Mouse (Mus musculus) heart, embryonic 15.5 days (tissue): Measurements from ENCODE around the gene Itgal. TPM values are rescaled to one million over a fixed set of nuclear protein-coding genes. Genes with fewer than 3 reads are reported as not detected.

Experiments
- ATAC-seq: fragments of 200-750 bp; cut with Nextera tagmentation; replicated peaks from 2 replicates; pipeline ENCODE4 v1.8.0; 2017; ENCODE audit warnings: low read depth, moderate TSS enrichment; ENCODE audit not compliant: insufficient number of reproducible peaks, insufficient read depth, low FRiP score
- H3K27ac ChIP-seq: fragments of 300-500 bp; sonication (generic); 2 replicates; pipeline ENCODE4 v1.5.1; 2015; ENCODE audit warnings: mild to moderate bottlenecking, inconsistent platforms
- H3K27me3 ChIP-seq: fragments of 300-500 bp; sonication (generic); 2 replicates; pipeline ENCODE4 v1.6.1; 2015; ENCODE audit warnings: inconsistent platforms
- H3K36me3 ChIP-seq: fragments of 300-500 bp; sonication (generic); 2 replicates; pipeline ENCODE4 v1.6.1; 2015; ENCODE audit warnings: mild to moderate bottlenecking, inconsistent platforms
- H3K4me1 ChIP-seq: fragments of 300-500 bp; sonication (generic); replicated peaks from 2 replicates; pipeline ENCODE4 v1.6.1; 2015; ENCODE audit warnings: inconsistent platforms
- H3K4me2 ChIP-seq: fragments of 300-500 bp; sonication (generic); 2 replicates; pipeline ENCODE4 v1.6.1; 2015; ENCODE audit warnings: inconsistent platforms, mild to moderate bottlenecking, moderate library complexity
- H3K4me3 ChIP-seq: fragments of 300-500 bp; sonication (generic); 2 replicates; pipeline ENCODE4 v1.5.1; 2015; ENCODE audit warnings: mild to moderate bottlenecking, inconsistent platforms
- H3K9ac ChIP-seq: fragments of 300-500 bp; sonication (generic); 2 replicates; pipeline ENCODE4 v1.6.1; 2015; ENCODE audit warnings: mild to moderate bottlenecking, inconsistent platforms
- H3K9me3 ChIP-seq: fragments of 300-500 bp; sonication (generic); replicated peaks from 2 replicates; pipeline ENCODE4 v1.6.1; 2016; ENCODE audit warnings: inconsistent platforms
- WGBS: fragments of 180-500 bp; shearing (Covaris S2); methylation state at CpG from one replicate; pipeline ENCODE4 v1.1.7; 2015; ENCODE audit warnings: mixed read lengths; 5-methylcytosine and 5-hydroxymethylcytosine counted together
- polyA plus RNA-seq: library from polyadenylated mRNA; unstranded; fragments of >200 nt; fragmentation: Nextera tagmentation; extraction: Ambion mirVana; gene quantifications from 2 replicates; pipeline ENCODE4 v1.2.1, GENCODE M21; 2015

The Itgal gene
- polyA plus RNA-seq, 1 experiment from 2014 or later: 1.3 TPM

DNA sequence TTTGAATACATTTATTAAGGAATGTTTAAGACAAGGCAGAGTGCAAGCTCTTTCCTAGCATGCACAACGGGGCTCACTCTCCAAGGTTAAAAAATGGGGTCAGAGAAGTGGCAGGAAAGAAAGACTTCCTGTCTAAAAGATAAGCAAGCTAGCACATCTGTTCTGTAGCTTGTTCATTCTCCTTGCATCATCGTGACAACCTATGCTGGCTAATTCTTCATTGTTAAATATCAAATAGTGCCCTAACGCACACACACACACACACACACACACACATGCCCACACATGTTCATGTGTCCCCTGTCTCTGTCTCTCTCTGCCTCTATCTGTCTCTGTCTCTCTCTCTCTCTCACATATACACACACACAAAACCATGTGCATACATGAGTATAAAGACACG, 14.9 kb upstream of the Itgal start:
- Histone ChIP-seq H3K9me3 (no peaks in the 10 kb centered on the region), H3K4me2 (no peak overlapping the region), H3K4me3 (no peak overlapping the region), H3K27me3 (no peaks in the 10 kb centered on the region), H3K9ac (no peak overlapping the region), H3K36me3 (no peaks in the 10 kb centered on the region), H3K27ac (0 out of 2 replicates have a peak overlapping the region, but pooled peaks have one; percentile 33), H3K4me1 (0 out of 2 replicates have a peak, but pooled peaks cover 5% of the 10 kb centered on the region)
- ATAC-seq: no peak
- 39% methylated on average over 4 of the region's 4 CpGs for WGBS

DNA sequence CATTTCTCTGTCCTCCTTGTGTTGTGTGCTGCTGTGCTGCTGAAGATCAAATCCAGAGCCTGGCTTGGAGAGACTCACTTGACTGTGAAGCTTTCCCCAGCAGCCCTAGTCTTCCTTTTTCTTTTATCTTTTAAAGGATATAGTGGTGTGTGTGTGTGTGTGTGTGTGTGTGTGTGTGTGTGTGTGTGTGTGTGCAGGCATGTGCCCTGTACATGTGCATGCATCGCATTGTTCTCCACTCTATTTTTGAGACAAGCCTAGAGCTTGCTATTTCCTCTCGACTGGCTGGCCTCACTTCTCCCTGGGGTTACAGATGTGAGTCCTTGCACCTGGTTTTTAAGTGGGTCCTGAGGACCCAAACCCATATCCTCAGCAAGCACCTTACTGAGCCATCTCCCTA, 13.9 kb upstream of the Itgal start:
- no peak overlapping the region for H3K27ac ChIP-seq
- no peak overlapping the region for H3K9ac ChIP-seq
- no peak for ATAC-seq
- no peak overlapping the region for H3K4me3 ChIP-seq
- no peaks in the 10 kb centered on the region for H3K27me3 ChIP-seq
- no peaks in the 10 kb centered on the region for H3K36me3 ChIP-seq
- H3K4me2 ChIP-seq: no peak overlapping the region
- H3K4me1 ChIP-seq: 0 out of 2 replicates have a peak, but pooled peaks cover 5% of the 10 kb centered on the region
- H3K9me3 ChIP-seq: no peaks in the 10 kb centered on the region
- WGBS: 81% methylated on average over 2 of the region's 2 CpGs

DNA sequence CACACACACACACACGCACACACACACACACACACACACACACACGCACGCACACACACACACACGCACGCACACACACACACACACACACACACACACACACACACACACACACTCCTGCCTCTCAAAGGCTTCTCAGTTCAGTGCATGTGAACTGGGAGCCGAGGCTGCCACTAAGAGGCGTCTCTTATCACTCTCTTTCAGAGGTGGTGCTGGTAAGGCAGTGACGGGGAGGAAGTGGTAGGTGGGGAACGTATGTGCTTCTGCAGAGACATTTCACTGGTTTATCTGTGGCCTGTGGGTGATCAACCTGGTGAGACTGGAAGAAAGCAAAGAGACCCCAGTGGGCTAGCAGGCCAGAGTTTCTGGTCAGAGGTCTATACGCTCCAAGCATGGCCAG, 10.9 kb upstream of the Itgal start:
- H3K9ac ChIP-seq: no peak overlapping the region
- no peak for ATAC-seq
- H3K4me3 ChIP-seq: no peak overlapping the region
- no peak overlapping the region for H3K4me2 ChIP-seq
- H3K4me1 ChIP-seq: 0 out of 2 replicates have a peak, but pooled peaks cover 3% of the 10 kb centered on the region
- no peaks in the 10 kb centered on the region for H3K27me3 ChIP-seq
- H3K27ac ChIP-seq: no peak overlapping the region
- WGBS: 49% methylated on average over 10 of the region's 10 CpGs
- H3K36me3 ChIP-seq: no peaks in the 10 kb centered on the region
- peaks cover 9% of the 10 kb centered on the region; the same call in 1 of the 2 replicates for H3K9me3 ChIP-seq

DNA sequence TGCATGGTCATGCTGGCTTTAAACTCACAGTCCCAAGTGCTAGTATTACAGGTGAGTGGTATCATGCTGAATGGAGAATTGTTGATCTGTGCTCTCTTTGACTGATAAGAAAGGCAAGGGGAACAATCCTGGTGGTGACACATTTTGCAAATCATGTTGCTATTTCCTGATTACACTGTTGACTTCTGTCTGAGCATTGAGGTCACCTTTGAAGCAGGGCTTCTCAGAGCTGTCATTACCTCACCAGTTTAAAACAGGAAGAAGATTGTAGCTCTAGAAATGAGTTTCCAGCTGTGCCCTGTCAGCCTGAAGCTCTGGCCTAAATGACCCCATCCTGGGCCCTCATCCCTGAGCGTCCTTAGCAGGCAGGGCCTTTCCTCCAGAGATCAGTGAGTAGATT, 8.1 kb upstream of the Itgal start:
- H3K9me3 ChIP-seq: peaks cover 9% of the 10 kb centered on the region; the same call in 1 of the 2 replicates
- no peak overlapping the region for H3K9ac ChIP-seq
- no peak overlapping the region for H3K4me2 ChIP-seq
- no peak for ATAC-seq
- no peak overlapping the region for H3K4me3 ChIP-seq
- WGBS: 50% methylated on average over 1 of the region's 1 CpGs
- H3K4me1 ChIP-seq: no peaks in the 10 kb centered on the region
- no peaks in the 10 kb centered on the region for H3K27me3 ChIP-seq
- no peaks in the 10 kb centered on the region for H3K36me3 ChIP-seq
- no peak overlapping the region for H3K27ac ChIP-seq

DNA sequence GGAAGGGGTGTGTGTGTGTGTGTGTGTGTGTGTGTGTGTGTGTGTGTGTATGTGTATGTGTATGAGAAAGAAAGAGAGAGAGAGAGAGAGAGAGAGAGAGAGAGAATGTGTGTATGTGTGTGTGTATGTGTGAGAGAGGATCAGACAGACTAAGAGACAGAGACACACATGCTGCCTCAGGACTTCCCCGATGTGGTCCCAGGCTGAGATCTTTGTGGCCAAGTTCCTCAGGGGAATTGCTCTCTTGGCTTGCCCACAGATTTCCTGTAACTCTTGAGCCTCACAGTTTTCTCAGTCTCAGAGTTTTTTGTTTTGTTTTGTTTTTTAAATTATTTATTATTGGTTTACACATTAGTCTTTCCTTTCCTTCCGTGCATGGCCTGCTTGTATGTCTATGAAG, 6.8 kb upstream of the Itgal start:
- Histone ChIP-seq H3K9me3 (peaks cover 9% of the 10 kb centered on the region; the same call in 1 of the 2 replicates), H3K4me2 (no peak overlapping the region), H3K9ac (no peak overlapping the region), H3K4me3 (no peak overlapping the region), H3K27ac (no peak overlapping the region), H3K4me1 (no peaks in the 10 kb centered on the region), H3K27me3 (no peaks in the 10 kb centered on the region), H3K36me3 (no peaks in the 10 kb centered on the region)
- 69% methylated on average over 2 of the region's 2 CpGs for WGBS
- no peak for ATAC-seq

DNA sequence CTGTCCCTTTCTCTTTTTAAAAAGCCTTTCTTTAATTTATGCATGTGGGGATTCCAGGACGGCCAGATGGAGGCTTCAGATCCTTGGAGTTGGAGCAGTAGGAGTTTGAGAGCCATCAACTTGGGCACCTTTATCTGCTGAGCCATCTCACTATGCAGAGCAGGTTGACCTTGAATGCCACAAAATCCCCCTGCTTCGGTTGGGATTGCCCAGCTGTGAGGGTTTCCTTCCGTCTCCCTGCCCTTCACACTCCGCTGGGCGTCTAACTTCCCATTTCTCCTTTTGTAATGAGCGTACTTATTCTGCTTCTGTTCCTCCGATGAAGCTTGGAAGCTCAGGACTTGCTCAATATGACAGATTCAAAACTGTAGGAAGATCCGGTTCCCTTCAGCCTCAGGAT, 5.9 kb upstream of the Itgal start:
- no peak overlapping the region for H3K4me3 ChIP-seq
- H3K9ac ChIP-seq: no peak overlapping the region
- 65% methylated on average over 8 of the region's 8 CpGs for WGBS
- H3K27me3 ChIP-seq: no peaks in the 10 kb centered on the region
- H3K9me3 ChIP-seq: peaks cover 9% of the 10 kb centered on the region; the same call in 1 of the 2 replicates
- H3K36me3 ChIP-seq: no peaks in the 10 kb centered on the region
- no peaks in the 10 kb centered on the region for H3K4me1 ChIP-seq
- ATAC-seq: no peak
- H3K4me2 ChIP-seq: no peak overlapping the region
- no peak overlapping the region for H3K27ac ChIP-seq

DNA sequence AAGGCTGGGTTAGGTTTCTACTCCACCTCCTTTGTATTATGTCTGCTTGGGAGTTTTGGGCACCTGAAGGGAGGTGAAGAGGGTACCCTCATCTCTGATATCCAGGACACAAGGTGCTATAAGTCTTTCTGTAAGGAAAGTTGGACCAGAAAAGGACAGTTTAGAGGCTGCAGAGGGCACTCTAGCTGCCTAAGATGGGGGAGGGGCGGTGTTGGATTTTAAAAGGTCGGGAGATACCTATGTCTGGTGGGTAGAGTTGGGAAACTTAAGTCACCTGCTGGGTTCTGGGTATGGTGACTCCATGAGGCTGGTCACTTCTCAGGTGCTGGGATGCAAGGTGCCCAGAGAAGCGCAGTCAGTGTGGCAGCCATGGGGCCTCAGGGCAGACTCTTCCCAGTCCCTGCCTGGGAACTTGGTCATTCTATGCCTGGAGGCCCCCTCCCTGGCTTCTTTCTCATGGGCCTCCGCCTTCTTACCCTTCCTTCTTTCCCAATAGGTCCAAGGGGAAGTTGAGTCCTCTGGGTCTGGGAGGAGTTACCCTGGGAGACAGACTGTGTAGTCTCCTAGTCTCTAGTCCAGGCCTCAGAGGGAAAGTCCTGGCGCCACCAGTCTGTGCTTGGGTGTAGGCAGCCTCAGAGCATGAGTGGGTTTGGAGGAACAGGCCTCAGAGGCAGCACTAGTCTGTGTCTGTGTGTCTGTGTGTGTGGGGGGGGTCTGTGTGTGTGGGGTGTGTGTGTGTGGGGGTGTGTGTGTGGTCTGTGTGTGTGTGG, 911 bp downstream of the Itgal start:
- no peaks in the 10 kb centered on the region for H3K36me3 ChIP-seq
- peak overlapping the region; percentile 6; the same call in 1 of the 2 replicates for H3K4me3 ChIP-seq
- H3K27me3 ChIP-seq: no peaks in the 10 kb centered on the region
- no peak overlapping the region for H3K9ac ChIP-seq
- no peak for ATAC-seq
- H3K4me1 ChIP-seq: peaks cover 7% of the 10 kb centered on the region
- H3K4me2 ChIP-seq: peak overlapping the region; percentile 16; the same call in 1 of the 2 replicates
- 72% methylated on average over 5 of the region's 5 CpGs for WGBS
- H3K27ac ChIP-seq: no peak overlapping the region
- H3K9me3 ChIP-seq: no peaks in the 10 kb centered on the region

DNA sequence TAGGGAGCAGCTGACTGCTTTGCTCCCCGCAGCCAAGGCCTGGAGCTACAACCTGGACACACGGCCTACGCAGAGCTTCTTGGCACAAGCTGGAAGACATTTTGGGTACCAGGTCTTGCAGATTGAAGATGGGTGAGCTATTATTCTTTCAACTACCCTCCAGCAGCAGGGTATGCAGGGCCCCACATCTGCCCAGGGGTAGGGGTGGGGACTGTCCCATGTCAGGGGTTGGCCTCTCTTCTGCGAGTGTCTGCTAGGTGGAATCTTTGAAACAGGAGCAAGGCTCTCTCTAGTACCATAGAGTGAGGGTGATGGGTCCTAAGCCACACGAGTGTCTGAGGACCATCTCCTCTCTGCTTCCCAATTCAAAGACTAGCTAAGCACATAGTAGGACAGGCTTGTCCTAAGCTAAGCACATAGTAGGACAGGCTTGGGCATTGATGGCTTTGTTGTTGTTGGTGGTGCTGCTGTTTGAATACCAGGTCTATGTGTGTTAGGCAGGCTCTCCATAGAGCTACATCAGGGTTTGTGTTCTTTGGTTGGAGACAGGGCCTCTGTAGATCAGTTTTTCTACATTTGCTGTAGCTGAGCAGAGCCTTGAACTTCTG, 1.6 kb downstream of the Itgal start:
- no peak overlapping the region for H3K27ac ChIP-seq
- H3K9ac ChIP-seq: no peak overlapping the region
- H3K36me3 ChIP-seq: no peaks in the 10 kb centered on the region
- no peak for ATAC-seq
- peaks cover 7% of the 10 kb centered on the region for H3K4me1 ChIP-seq
- H3K4me2 ChIP-seq: no peak overlapping the region
- no peak overlapping the region for H3K4me3 ChIP-seq
- no peaks in the 10 kb centered on the region for H3K9me3 ChIP-seq
- 80% methylated on average over 5 of the region's 5 CpGs for WGBS
- H3K27me3 ChIP-seq: no peaks in the 10 kb centered on the region

DNA sequence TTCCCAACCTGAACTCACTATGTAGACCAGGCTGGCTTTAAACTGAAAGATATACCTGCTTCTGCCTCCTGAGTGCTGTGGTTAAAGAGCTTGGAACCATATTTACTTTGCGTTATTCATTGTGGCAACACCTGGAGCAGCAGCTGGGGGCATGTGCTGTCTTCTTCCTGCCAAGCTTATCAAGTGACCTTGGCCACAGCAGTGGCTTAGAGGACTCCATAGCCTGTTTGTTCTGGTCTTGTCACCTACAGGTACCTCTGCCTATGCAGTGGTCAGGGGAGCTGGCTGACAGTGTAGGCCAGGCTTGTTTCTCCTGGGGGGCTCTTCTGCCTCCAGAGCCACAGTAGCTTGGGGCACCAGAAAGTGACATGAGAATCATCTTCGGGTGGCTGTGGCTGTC, 12.4 kb downstream of the Itgal start:
- WGBS: 76% methylated on average over 2 of the region's 2 CpGs
- no peak overlapping the region for H3K9ac ChIP-seq
- no peak overlapping the region for H3K4me2 ChIP-seq
- no peaks in the 10 kb centered on the region for H3K9me3 ChIP-seq
- H3K27me3 ChIP-seq: no peaks in the 10 kb centered on the region
- H3K4me3 ChIP-seq: no peak overlapping the region
- H3K27ac ChIP-seq: no peak overlapping the region
- no peaks in the 10 kb centered on the region for H3K4me1 ChIP-seq
- no peaks in the 10 kb centered on the region for H3K36me3 ChIP-seq
- no peak for ATAC-seq

DNA sequence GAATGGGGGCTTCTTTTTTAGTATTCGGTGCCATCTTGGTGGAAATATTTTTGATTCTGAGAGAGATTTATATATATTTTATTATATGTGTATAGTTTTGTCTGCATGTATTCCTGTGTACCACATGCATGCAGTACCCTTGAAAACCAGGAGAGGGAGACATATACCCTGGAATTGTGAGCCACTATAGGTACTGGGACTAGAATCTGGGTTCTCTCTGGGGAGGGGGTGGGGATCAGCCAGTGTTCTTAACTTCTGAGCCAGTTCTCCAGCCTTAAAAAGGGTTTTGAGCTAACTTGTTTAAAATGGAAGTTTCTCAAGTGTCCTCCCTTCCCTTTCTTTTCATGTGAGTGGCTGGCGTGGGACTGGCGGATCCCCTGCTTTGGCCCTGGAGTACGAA, 12.8 kb downstream of the Itgal start:
- H3K4me3 ChIP-seq: no peak overlapping the region
- no peaks in the 10 kb centered on the region for H3K4me1 ChIP-seq
- ATAC-seq: no peak
- no peaks in the 10 kb centered on the region for H3K27me3 ChIP-seq
- no peak overlapping the region for H3K27ac ChIP-seq
- H3K4me2 ChIP-seq: no peak overlapping the region
- H3K9ac ChIP-seq: no peak overlapping the region
- no peaks in the 10 kb centered on the region for H3K36me3 ChIP-seq
- WGBS: 71% methylated on average over 4 of the region's 4 CpGs
- H3K9me3 ChIP-seq: no peaks in the 10 kb centered on the region

DNA sequence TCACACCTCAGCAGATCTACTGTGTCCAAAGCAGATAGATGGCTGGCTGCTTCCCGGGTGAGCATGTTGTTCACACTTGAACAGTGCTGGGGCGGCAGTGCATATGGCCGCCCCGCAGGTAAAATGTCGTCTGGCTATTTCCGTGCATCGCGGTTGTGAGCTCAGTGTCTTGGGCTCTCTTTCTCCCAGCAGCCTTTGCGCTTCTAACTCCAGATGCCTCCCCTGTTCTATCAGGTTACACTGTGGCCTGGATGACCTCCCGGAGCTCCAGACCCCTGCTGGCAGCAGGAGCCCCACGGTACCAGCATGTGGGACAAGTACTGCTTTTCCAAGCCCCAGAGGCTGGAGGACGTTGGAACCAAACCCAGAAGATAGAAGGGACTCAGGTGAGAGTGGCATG, 13.9 kb downstream of the Itgal start:
- WGBS: 64% methylated on average over 12 of the region's 12 CpGs
- Histone ChIP-seq H3K4me2 (no peak overlapping the region), H3K4me1 (0 out of 2 replicates have a peak, but pooled peaks cover 3% of the 10 kb centered on the region)

More for the DNA sequence above, 13.9 kb downstream of the Itgal start:
- Histone ChIP-seq H3K4me3 (no peak overlapping the region), H3K9me3 (no peaks in the 10 kb centered on the region), H3K27ac (no peak overlapping the region), H3K27me3 (no peaks in the 10 kb centered on the region), H3K9ac (no peak overlapping the region), H3K36me3 (no peaks in the 10 kb centered on the region)
- ATAC-seq: no peak
